Mouse (Mus musculus): ENCODE data around the gene Babam2. TPM values are rescaled to one million over a fixed set of nuclear protein-coding genes. Genes with fewer than 3 reads are reported as not detected.

Gene Babam2
- total and polyA plus RNA-seq, 2 experiments from 2014 or later: 39.1 to 51.3 TPM

GRCm38 (mm10) chr5:31873328-31873727 is 175.8 kb downstream of the Babam2 start:
- Histone ChIP-seq H3K36me3 (replicated peaks; ENCODE audit: control insufficient read depth, insufficient read depth, low read length) (no peaks in the 10 kb centered on the region), H3K9ac (replicated peaks; ENCODE audit: low read depth, low read length) (no peak overlapping the region), H3K9me3 (replicated peaks; ENCODE audit: control insufficient read depth, low read length) (no peaks in the 10 kb centered on the region), H3K4me1 (ENCODE audit: control insufficient read depth, insufficient read depth) (peaks cover 20% of the 10 kb centered on the region; the same call in 1 of the 2 replicates), H3K27ac (ENCODE audit: low read depth) (no peak overlapping the region), H3K4me3 (ENCODE audit: low read depth, low read length) (no peak overlapping the region), H3K4me2 (ENCODE audit: low read depth, low read length) (no peak overlapping the region), H3K27me3 (ENCODE audit: control insufficient read depth, insufficient read depth, low read length) (no peaks in the 10 kb centered on the region)
- 96% methylated on average over 2 of the region's 2 CpGs for WGBS
- TF ChIP-seq CTCF (IDR thresholded peaks at IDR 0.05; ENCODE audit: low read depth): no peak
- no peak for TF ChIP-seq EP300 (IDR thresholded peaks at IDR 0.05; ENCODE audit: low read depth)
- DNase-seq (ENCODE audit: low spot score): no peak
- ATAC-seq (ENCODE audit: insufficient read depth, low read depth): no peak

- H3K27ac ChIP-seq (ENCODE audit: low read depth): no peak overlapping the region
- WGBS: 78% methylated on average over 1 of the region's 1 CpGs
- TF ChIP-seq CTCF (IDR thresholded peaks at IDR 0.05; ENCODE audit: low read depth): no peak
- TF ChIP-seq EP300 (IDR thresholded peaks at IDR 0.05; ENCODE audit: low read depth): no peak
Measured at GRCm38 (mm10) chr5:31874543-31874942, 177.1 kb downstream of the Babam2 start.

GRCm38 (mm10) chr5:31875443-31875842 is 178.0 kb downstream of the Babam2 start:
- H3K4me1 ChIP-seq (ENCODE audit: control insufficient read depth, insufficient read depth): peaks cover 20% of the 10 kb centered on the region; the same call in 1 of the 2 replicates
- H3K4me3 ChIP-seq (ENCODE audit: low read depth, low read length): no peak overlapping the region
- TF ChIP-seq EP300 (IDR thresholded peaks at IDR 0.05; ENCODE audit: low read depth) (no peak), CTCF (IDR thresholded peaks at IDR 0.05; ENCODE audit: low read depth) (no peak)
- H3K27ac ChIP-seq (ENCODE audit: low read depth): peak overlapping the region; percentile 30; the same call in 1 of the 2 replicates
- no peak for ATAC-seq (ENCODE audit: insufficient read depth, low read depth)
- no peak overlapping the region for H3K9ac ChIP-seq (replicated peaks; ENCODE audit: low read depth, low read length)
- H3K36me3 ChIP-seq (replicated peaks; ENCODE audit: control insufficient read depth, insufficient read depth, low read length): no peaks in the 10 kb centered on the region
- no peak overlapping the region for H3K4me2 ChIP-seq (ENCODE audit: low read depth, low read length)
- no peaks in the 10 kb centered on the region for H3K9me3 ChIP-seq (replicated peaks; ENCODE audit: control insufficient read depth, low read length)
- DNase-seq (ENCODE audit: low spot score): no peak
- WGBS: 88% methylated on average over 3 of the region's 3 CpGs
- no peaks in the 10 kb centered on the region for H3K27me3 ChIP-seq (ENCODE audit: control insufficient read depth, insufficient read depth, low read length)

More at GRCm38 (mm10) chr5:31874543-31874942, 177.1 kb downstream of the Babam2 start:
- H3K27me3 ChIP-seq (ENCODE audit: control insufficient read depth, insufficient read depth, low read length): no peaks in the 10 kb centered on the region
- no peaks in the 10 kb centered on the region for H3K36me3 ChIP-seq (replicated peaks; ENCODE audit: control insufficient read depth, insufficient read depth, low read length)
- DNase-seq (ENCODE audit: low spot score) (no peak), ATAC-seq (ENCODE audit: insufficient read depth, low read depth) (no peak)
- no peaks in the 10 kb centered on the region for H3K9me3 ChIP-seq (replicated peaks; ENCODE audit: control insufficient read depth, low read length)
- no peak overlapping the region for H3K4me2 ChIP-seq (ENCODE audit: low read depth, low read length)
- peaks cover 20% of the 10 kb centered on the region; the same call in 1 of the 2 replicates for H3K4me1 ChIP-seq (ENCODE audit: control insufficient read depth, insufficient read depth)
- no peak overlapping the region for H3K9ac ChIP-seq (replicated peaks; ENCODE audit: low read depth, low read length)
- H3K4me3 ChIP-seq (ENCODE audit: low read depth, low read length): no peak overlapping the region

GRCm38 (mm10) chr5:31876216-31876974 is 178.9 kb downstream of the Babam2 start:
- Histone ChIP-seq H3K9ac (replicated peaks; ENCODE audit: low read depth, low read length) (no peak overlapping the region), H3K36me3 (replicated peaks; ENCODE audit: control insufficient read depth, insufficient read depth, low read length) (no peaks in the 10 kb centered on the region), H3K4me3 (ENCODE audit: low read depth, low read length) (no peak overlapping the region), H3K4me2 (ENCODE audit: low read depth, low read length) (peak overlapping the region; percentile 13), H3K27ac (ENCODE audit: low read depth) (peak overlapping the region; percentile 80), H3K27me3 (ENCODE audit: control insufficient read depth, insufficient read depth, low read length) (no peaks in the 10 kb centered on the region), H3K9me3 (replicated peaks; ENCODE audit: control insufficient read depth, low read length) (no peaks in the 10 kb centered on the region), H3K4me1 (ENCODE audit: control insufficient read depth, insufficient read depth) (peaks cover 12% of the 10 kb centered on the region; the same call in 1 of the 2 replicates)
- WGBS: 16% methylated on average over 8 of the region's 8 CpGs
- TF ChIP-seq EP300 (IDR thresholded peaks at IDR 0.05; ENCODE audit: low read depth) (no peak), CTCF (IDR thresholded peaks at IDR 0.05; ENCODE audit: low read depth) (no peak)
- ATAC-seq (ENCODE audit: insufficient read depth, low read depth) (peak; percentile 75), DNase-seq (ENCODE audit: low spot score) (peak; percentile 83)

DNA sequence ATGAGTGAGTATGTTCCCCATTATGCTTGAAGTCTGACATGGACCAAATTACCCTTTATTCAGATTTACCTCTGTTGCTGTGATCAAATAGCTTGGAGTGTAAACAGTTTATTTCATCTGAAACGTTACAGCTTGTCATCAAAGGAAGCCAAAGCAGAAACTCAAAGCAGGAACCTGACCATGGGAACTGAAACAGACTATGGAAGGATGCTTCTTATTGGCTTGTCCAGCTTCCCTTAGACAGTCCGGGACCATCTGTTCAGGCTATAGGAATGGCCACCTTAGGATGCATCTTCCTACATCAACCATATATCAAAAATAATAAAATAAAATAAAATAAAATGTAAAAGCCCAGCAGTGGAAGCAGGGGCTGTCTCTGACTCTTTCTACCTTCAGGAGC is 183.0 kb downstream of the Babam2 start:
- TF ChIP-seq EP300 (IDR thresholded peaks at IDR 0.05; ENCODE audit: low read depth) (no peak), CTCF (IDR thresholded peaks at IDR 0.05; ENCODE audit: low read depth) (no peak)
- no peak overlapping the region for H3K27ac ChIP-seq (ENCODE audit: low read depth)
- H3K36me3 ChIP-seq (replicated peaks; ENCODE audit: control insufficient read depth, insufficient read depth, low read length): no peaks in the 10 kb centered on the region
- no peaks in the 10 kb centered on the region for H3K27me3 ChIP-seq (ENCODE audit: control insufficient read depth, insufficient read depth, low read length)
- peaks cover 23% of the 10 kb centered on the region for H3K4me1 ChIP-seq (ENCODE audit: control insufficient read depth, insufficient read depth)
- no peak for DNase-seq (ENCODE audit: low spot score)
- WGBS: 69% methylated on average over 2 of the region's 2 CpGs
- H3K4me3 ChIP-seq (ENCODE audit: low read depth, low read length): no peak overlapping the region
- H3K4me2 ChIP-seq (ENCODE audit: low read depth, low read length): no peak overlapping the region
- no peaks in the 10 kb centered on the region for H3K9me3 ChIP-seq (replicated peaks; ENCODE audit: control insufficient read depth, low read length)
- no peak overlapping the region for H3K9ac ChIP-seq (replicated peaks; ENCODE audit: low read depth, low read length)
- ATAC-seq (ENCODE audit: insufficient read depth, low read depth): no peak
